Mouse (Mus musculus): ENCODE results near the gene Tmem30a.

- TF ChIP-seq CTCF (IDR thresholded peaks at IDR 0.05; ENCODE audit: extremely low read depth, insufficient read length, insufficient replicate concordance, low read depth, low read length) (no peak), POLR2A (IDR thresholded peaks at IDR 0.05; ENCODE audit: low read depth, low read length) (no peak)
Observed at GRCm38 (mm10) chr9:79795076-79795475, 1.8 kb upstream of the Tmem30a start.
